Mouse (Mus musculus) small intestine, adult 2 months (tissue): Measurements from ENCODE around the gene Tmem19.

Experiments
- CTCF ChIP-seq: fragments of 200-500 bp; IDR thresholded peaks from 2 replicates; pipeline ENCODE4 v1.5.1; 2012; ENCODE audit warnings: low read depth, mild to moderate bottlenecking, control low read depth, inconsistent platforms, low read length, moderate library complexity, mixed read lengths; ENCODE audit not compliant: insufficient replicate concordance, insufficient read length; ENCODE audit errors: extremely low read depth
- POLR2A ChIP-seq: fragments of 200-500 bp; IDR thresholded peaks from 2 replicates; pipeline ENCODE4 v1.6.1; 2012; ENCODE audit warnings: low read depth, mild to moderate bottlenecking, control low read depth, inconsistent platforms, low read length, moderate library complexity

- TF ChIP-seq POLR2A (no peak), CTCF (no peak)
Observed at GRCm38 (mm10) chr10:115363151-115363550, 850 bp upstream of the Tmem19 start.
